Mouse (Mus musculus) heart, embryonic 12.5 days (tissue): Measurements from ENCODE around the gene Gm3115. TPM values are rescaled to one million over a fixed set of nuclear protein-coding genes. Genes with fewer than 3 reads are reported as not detected.
A peak's percentile ranks its signal among the peaks of the same experiment; 100 is the strongest.
"Not testable (repeated sequence)": the region's sequence is repeated elsewhere in the genome, so short reads cannot be mapped to it uniquely, and the experiment has no call there.

ENCODE experiments used
- ATAC-seq: fragments of 200-750 bp; cut with Nextera tagmentation; 2 replicates; pipeline ENCODE4 v1.8.0; 2017; ENCODE audit warnings: moderate TSS enrichment, moderate library complexity; ENCODE audit not compliant: insufficient number of reproducible peaks, low FRiP score
- H3K27ac ChIP-seq: fragments of 300-500 bp; sonication (generic); 2 replicates; pipeline ENCODE4 v1.5.1; 2016; ENCODE audit warnings: mild to moderate bottlenecking, moderate library complexity; ENCODE audit not compliant: poor library complexity, severe bottlenecking
- H3K27me3 ChIP-seq: fragments of 300-500 bp; sonication (generic); replicated peaks from 2 replicates; pipeline ENCODE4 v1.6.1; 2016; ENCODE audit warnings: mild to moderate bottlenecking, moderate library complexity
- H3K36me3 ChIP-seq: fragments of 300-500 bp; sonication (generic); 2 replicates; pipeline ENCODE4 v1.6.1; 2016; ENCODE audit warnings: mild to moderate bottlenecking, moderate library complexity
- H3K4me1 ChIP-seq: fragments of 300-500 bp; sonication (generic); replicated peaks from 2 replicates; pipeline ENCODE4 v1.6.1; 2016; ENCODE audit warnings: mild to moderate bottlenecking
- H3K4me2 ChIP-seq: fragments of 300-500 bp; sonication (generic); 2 replicates; pipeline ENCODE4 v1.6.1; 2016; ENCODE audit warnings: mild to moderate bottlenecking, moderate library complexity
- H3K4me3 ChIP-seq: fragments of 300-500 bp; sonication (generic); 2 replicates; pipeline ENCODE4 v1.5.1; 2016; ENCODE audit warnings: mild to moderate bottlenecking
- H3K9ac ChIP-seq: fragments of 300-500 bp; sonication (generic); 2 replicates; pipeline ENCODE4 v1.6.1; 2016; ENCODE audit warnings: mild to moderate bottlenecking, moderate library complexity
- H3K9me3 ChIP-seq: fragments of 300-500 bp; sonication (generic); replicated peaks from 2 replicates; pipeline ENCODE4 v1.6.1; 2016; ENCODE audit warnings: mild to moderate bottlenecking, moderate library complexity
- WGBS: fragments of 180-500 bp; shearing (Covaris S2); methylation state at CpG from one replicate; pipeline ENCODE4 v1.1.7; 2016; 5-methylcytosine and 5-hydroxymethylcytosine counted together
- polyA plus RNA-seq: library from polyadenylated mRNA; unstranded; fragments of >200 nt; fragmentation: Nextera tagmentation; extraction: Ambion mirVana; gene quantifications from 2 replicates; pipeline ENCODE4 v1.2.1, GENCODE M21; 2016

Gm3115 gene
- not detected in 2 replicates for polyA plus RNA-seq

DNA sequence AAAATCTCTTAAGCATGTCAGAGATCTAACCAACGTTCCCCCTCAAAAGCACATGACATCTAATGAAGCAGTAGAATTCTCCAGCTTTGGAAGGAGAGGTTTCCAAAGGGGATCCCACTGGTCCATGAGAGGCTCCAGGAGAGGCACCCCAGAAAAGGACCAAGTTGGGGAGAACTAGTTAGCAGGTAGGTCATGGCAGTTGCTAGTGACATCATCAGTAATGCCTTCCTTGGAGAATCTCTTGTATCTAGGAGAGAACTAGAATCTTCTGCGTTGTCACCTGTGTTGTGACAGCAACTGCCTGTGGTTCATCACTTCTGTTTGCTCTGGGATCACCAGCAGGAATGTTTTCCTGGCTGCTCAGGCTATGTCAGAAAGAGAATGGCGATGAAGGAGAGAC lies at the start of gene Gm3115:
Gene Gm3115 (plus strand): TSS at position 301 of the 400 bp plus-strand sequence.
- not testable (repeated sequence) for H3K27me3 ChIP-seq, ATAC-seq, H3K4me3 ChIP-seq, H3K4me2 ChIP-seq, H3K4me1 ChIP-seq, H3K9ac ChIP-seq, H3K9me3 ChIP-seq, H3K27ac ChIP-seq, H3K36me3 ChIP-seq
- 50% methylated on average over 3 of the region's 3 CpGs for WGBS

DNA sequence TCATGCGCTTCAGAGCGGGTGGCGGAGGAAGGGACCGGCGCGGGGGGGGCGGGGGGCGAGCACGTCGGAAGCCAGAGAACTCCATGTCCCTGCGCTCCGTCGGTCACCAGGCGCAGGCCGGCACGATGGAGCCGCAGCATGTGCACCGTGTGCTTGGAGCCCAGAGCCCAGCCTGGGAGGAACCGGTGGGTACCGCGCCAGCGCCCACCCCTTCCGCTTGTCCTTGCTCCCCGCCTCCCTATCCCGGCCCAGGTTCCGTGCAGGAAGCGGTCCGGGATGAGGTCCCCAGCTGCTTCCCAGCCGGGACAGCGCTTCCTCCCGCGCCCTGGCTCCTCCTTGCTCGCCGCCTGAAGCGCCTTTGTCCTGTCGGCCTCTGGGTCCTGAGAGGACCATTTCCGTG lies 26.5 kb downstream of the Gm3115 start, which contains the start of gene Gm8108:
Gene Gm8108 (plus strand): TSS at position 101 of the 400 bp plus-strand sequence.
- not testable (repeated sequence) for H3K36me3 ChIP-seq, H3K27me3 ChIP-seq, H3K9me3 ChIP-seq, ATAC-seq, H3K27ac ChIP-seq, H3K4me1 ChIP-seq
- Histone ChIP-seq H3K4me2 (peak within 1 kb of the TSS; percentile 73), H3K9ac (0 out of 2 replicates have a peak within 1 kb of the TSS, but pooled peaks have one; percentile 30), H3K4me3 (peak within 1 kb of the TSS; percentile 50)
- WGBS: 3% methylated on average over 31 of the region's 37 CpGs

DNA sequence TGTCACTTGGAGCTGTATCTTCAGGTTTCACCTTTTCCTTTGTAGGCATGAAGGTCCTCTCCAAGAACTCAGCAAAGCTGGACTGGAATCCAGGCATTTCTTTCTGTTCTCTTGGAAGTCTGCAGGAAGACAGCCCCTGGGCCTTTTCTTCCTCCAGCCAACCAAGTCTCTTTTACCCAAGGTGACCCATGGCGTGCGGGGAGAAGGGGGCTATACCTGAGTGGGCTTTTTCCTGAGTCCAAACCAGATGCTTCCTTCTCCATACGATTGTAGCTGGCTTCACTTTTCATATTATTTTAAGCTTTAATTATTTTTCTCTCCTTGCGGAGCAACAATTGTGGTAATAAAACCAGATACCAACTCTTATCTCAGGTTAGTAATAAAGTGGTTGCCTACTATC lies 57.7 kb downstream of the Gm3115 start:
- H3K27ac ChIP-seq, H3K4me1 ChIP-seq, H3K27me3 ChIP-seq, H3K9me3 ChIP-seq, H3K4me2 ChIP-seq, ATAC-seq, H3K4me3 ChIP-seq, H3K9ac ChIP-seq, H3K36me3 ChIP-seq: not testable (repeated sequence)
- WGBS: 77% methylated on average over 4 of the region's 4 CpGs

Other genes with a start within 250 kb of the Gm3115 start
- not detected in 2 replicates for gene Gm3033, start 237.9 kb upstream of the Gm3115 start, polyA plus RNA-seq
- 0.54 TPM in 1 of 2 replicates, not detected in the other for gene Gm2916, start 199.9 kb upstream of the Gm3115 start, polyA plus RNA-seq
- gene Gm3029, start 152.4 kb upstream of the Gm3115 start, polyA plus RNA-seq: 0.23 and 0.32 TPM in 2 replicates
- gene Gm3095, start 120.6 kb upstream of the Gm3115 start, polyA plus RNA-seq: 0.60 and 1.0 TPM in 2 replicates
- not detected in 2 replicates for gene Gm3099, start 85.7 kb upstream of the Gm3115 start, polyA plus RNA-seq
- gene Gm5796, start 60.2 kb upstream of the Gm3115 start, polyA plus RNA-seq: 0.46 and 1.2 TPM in 2 replicates
- 0.96 and 2.0 TPM in 2 replicates for gene Gm8108, start 26.4 kb downstream of the Gm3115 start, polyA plus RNA-seq
- not detected in 2 replicates for gene Gm3127, start 80.9 kb downstream of the Gm3115 start, polyA plus RNA-seq
- gene Gm2974, start 98.5 kb downstream of the Gm3115 start, polyA plus RNA-seq: 0.21 and 0.50 TPM in 2 replicates
- not detected in 2 replicates for gene Gm3138, start 165.5 kb downstream of the Gm3115 start, polyA plus RNA-seq
- not detected in 2 replicates for gene Gm3149, start 233.2 kb downstream of the Gm3115 start, polyA plus RNA-seq